Mouse (Mus musculus): ENCODE measurements around the gene Phf21b. TPM values are rescaled to one million over a fixed set of nuclear protein-coding genes. Genes with fewer than 3 reads are reported as not detected.
"Not testable (repeated sequence)": the region's sequence is repeated elsewhere in the genome, so short reads cannot be mapped to it uniquely, and the experiment has no call there.

Phf21b gene
- polyA plus RNA-seq, 1 experiment = 3.0 TPM

GRCm38 (mm10) chr15:84775421-84776174, 80.3 kb downstream of the Phf21b start:
- no peak for TF ChIP-seq POLR2A (IDR thresholded peaks at IDR 0.05; ENCODE audit: control insufficient read depth, extremely low read depth, insufficient read depth, low read length, poor library complexity)
- no peak for TF ChIP-seq CTCF (IDR thresholded peaks at IDR 0.05; ENCODE audit: borderline replicate concordance, control insufficient read depth, extremely low read depth, insufficient read depth, low read length, poor library complexity)
- H3K4me3 ChIP-seq (ENCODE audit: control insufficient read depth, insufficient read depth, low read length) = no peak overlapping the region
- 84% methylated on average over 20 of the region's 20 CpGs for WGBS

GRCm38 (mm10) chr15:84772191-84773111, 83.4 kb downstream of the Phf21b start:
- WGBS = 75% methylated on average over 21 of the region's 21 CpGs
- no peak for DNase-seq
- H3K4me1 ChIP-seq (replicated peaks; ENCODE audit: control insufficient read depth, insufficient read depth, low read length) = peaks cover 5% of the 10 kb centered on the region
- H3K27me3 ChIP-seq (ENCODE audit: control insufficient read depth, insufficient read depth, low read length) = no peaks in the 10 kb centered on the region
- H3K27ac ChIP-seq (ENCODE audit: control insufficient read depth, insufficient read depth, low read length) = no peak overlapping the region
- no peaks in the 10 kb centered on the region for H3K36me3 ChIP-seq (ENCODE audit: control insufficient read depth, insufficient read depth, low read length)
- no peak overlapping the region for H3K4me3 ChIP-seq (ENCODE audit: control insufficient read depth, insufficient read depth, low read length)
- no peak for TF ChIP-seq POLR2A (IDR thresholded peaks at IDR 0.05; ENCODE audit: control insufficient read depth, extremely low read depth, insufficient read depth, low read length, poor library complexity)
- no peak for TF ChIP-seq CTCF (IDR thresholded peaks at IDR 0.05; ENCODE audit: borderline replicate concordance, control insufficient read depth, extremely low read depth, insufficient read depth, low read length, poor library complexity)

More at GRCm38 (mm10) chr15:84775421-84776174, 80.3 kb downstream of the Phf21b start:
- no peaks in the 10 kb centered on the region for H3K36me3 ChIP-seq (ENCODE audit: control insufficient read depth, insufficient read depth, low read length)
- H3K27me3 ChIP-seq (ENCODE audit: control insufficient read depth, insufficient read depth, low read length) = no peaks in the 10 kb centered on the region
- H3K27ac ChIP-seq (ENCODE audit: control insufficient read depth, insufficient read depth, low read length) = no peak overlapping the region
- H3K4me1 ChIP-seq (replicated peaks; ENCODE audit: control insufficient read depth, insufficient read depth, low read length) = peaks cover 5% of the 10 kb centered on the region
- DNase-seq = no peak

GRCm38 (mm10) chr15:84769641-84770341, 86.1 kb downstream of the Phf21b start:
- Histone ChIP-seq H3K27ac (ENCODE audit: control insufficient read depth, insufficient read depth, low read length) (no peak overlapping the region), H3K27me3 (ENCODE audit: control insufficient read depth, insufficient read depth, low read length) (no peaks in the 10 kb centered on the region), H3K4me3 (ENCODE audit: control insufficient read depth, insufficient read depth, low read length) (no peak overlapping the region), H3K36me3 (ENCODE audit: control insufficient read depth, insufficient read depth, low read length) (no peaks in the 10 kb centered on the region), H3K4me1 (replicated peaks; ENCODE audit: control insufficient read depth, insufficient read depth, low read length) (peaks cover 5% of the 10 kb centered on the region)
- TF ChIP-seq POLR2A (IDR thresholded peaks at IDR 0.05; ENCODE audit: control insufficient read depth, extremely low read depth, insufficient read depth, low read length, poor library complexity) (no peak), CTCF (IDR thresholded peaks at IDR 0.05; ENCODE audit: borderline replicate concordance, control insufficient read depth, extremely low read depth, insufficient read depth, low read length, poor library complexity) (no peak)
- DNase-seq = no peak
- 92% methylated on average over 11 of the region's 11 CpGs for WGBS

GRCm38 (mm10) chr15:84768531-84768930, 87.3 kb downstream of the Phf21b start:
- 91% methylated on average over 4 of the region's 4 CpGs for WGBS
- not testable (repeated sequence) for H3K4me3 ChIP-seq (ENCODE audit: control insufficient read depth, insufficient read depth, low read length); H3K4me1 ChIP-seq (replicated peaks; ENCODE audit: control insufficient read depth, insufficient read depth, low read length); H3K36me3 ChIP-seq (ENCODE audit: control insufficient read depth, insufficient read depth, low read length); DNase-seq; H3K27ac ChIP-seq (ENCODE audit: control insufficient read depth, insufficient read depth, low read length); H3K27me3 ChIP-seq (ENCODE audit: control insufficient read depth, insufficient read depth, low read length)

GRCm38 (mm10) chr15:84766621-84767020, 89.2 kb downstream of the Phf21b start:
- Histone ChIP-seq H3K4me3 (ENCODE audit: control insufficient read depth, insufficient read depth, low read length) (no peak overlapping the region), H3K36me3 (ENCODE audit: control insufficient read depth, insufficient read depth, low read length) (no peaks in the 10 kb centered on the region), H3K4me1 (replicated peaks; ENCODE audit: control insufficient read depth, insufficient read depth, low read length) (no peaks in the 10 kb centered on the region), H3K27ac (ENCODE audit: control insufficient read depth, insufficient read depth, low read length) (no peak overlapping the region), H3K27me3 (ENCODE audit: control insufficient read depth, insufficient read depth, low read length) (no peaks in the 10 kb centered on the region)
- no peak for DNase-seq
- 57% methylated on average over 10 of the region's 10 CpGs for WGBS
- no peak for TF ChIP-seq POLR2A (IDR thresholded peaks at IDR 0.05; ENCODE audit: control insufficient read depth, extremely low read depth, insufficient read depth, low read length, poor library complexity)
- no peak for TF ChIP-seq CTCF (IDR thresholded peaks at IDR 0.05; ENCODE audit: borderline replicate concordance, control insufficient read depth, extremely low read depth, insufficient read depth, low read length, poor library complexity)

GRCm38 (mm10) chr15:84763423-84763812, 92.4 kb downstream of the Phf21b start:
- 64% methylated on average over 7 of the region's 7 CpGs for WGBS
- no peaks in the 10 kb centered on the region for H3K27me3 ChIP-seq (ENCODE audit: control insufficient read depth, insufficient read depth, low read length)
- H3K4me1 ChIP-seq (replicated peaks; ENCODE audit: control insufficient read depth, insufficient read depth, low read length) = no peaks in the 10 kb centered on the region
- no peak overlapping the region for H3K27ac ChIP-seq (ENCODE audit: control insufficient read depth, insufficient read depth, low read length)
- TF ChIP-seq POLR2A (IDR thresholded peaks at IDR 0.05; ENCODE audit: control insufficient read depth, extremely low read depth, insufficient read depth, low read length, poor library complexity) (no peak), CTCF (IDR thresholded peaks at IDR 0.05; ENCODE audit: borderline replicate concordance, control insufficient read depth, extremely low read depth, insufficient read depth, low read length, poor library complexity) (no peak)
- H3K36me3 ChIP-seq (ENCODE audit: control insufficient read depth, insufficient read depth, low read length) = no peaks in the 10 kb centered on the region
- H3K4me3 ChIP-seq (ENCODE audit: control insufficient read depth, insufficient read depth, low read length) = no peak overlapping the region
- no peak for DNase-seq
